Mouse (Mus musculus) lung, postnatal 0 days (tissue): ENCODE results near the gene Kcnq1.

Experiments used
- CTCF ChIP-seq: IDR thresholded peaks from 2 replicates; pipeline ENCODE4 v1.5.1; 2016; ENCODE audit warnings: antibody characterized with exemption, mild to moderate bottlenecking
- EP300 ChIP-seq: IDR thresholded peaks from 2 replicates; pipeline ENCODE4 v1.6.1; 2016; ENCODE audit warnings: antibody characterized with exemption, mild to moderate bottlenecking, control low read depth

DNA sequence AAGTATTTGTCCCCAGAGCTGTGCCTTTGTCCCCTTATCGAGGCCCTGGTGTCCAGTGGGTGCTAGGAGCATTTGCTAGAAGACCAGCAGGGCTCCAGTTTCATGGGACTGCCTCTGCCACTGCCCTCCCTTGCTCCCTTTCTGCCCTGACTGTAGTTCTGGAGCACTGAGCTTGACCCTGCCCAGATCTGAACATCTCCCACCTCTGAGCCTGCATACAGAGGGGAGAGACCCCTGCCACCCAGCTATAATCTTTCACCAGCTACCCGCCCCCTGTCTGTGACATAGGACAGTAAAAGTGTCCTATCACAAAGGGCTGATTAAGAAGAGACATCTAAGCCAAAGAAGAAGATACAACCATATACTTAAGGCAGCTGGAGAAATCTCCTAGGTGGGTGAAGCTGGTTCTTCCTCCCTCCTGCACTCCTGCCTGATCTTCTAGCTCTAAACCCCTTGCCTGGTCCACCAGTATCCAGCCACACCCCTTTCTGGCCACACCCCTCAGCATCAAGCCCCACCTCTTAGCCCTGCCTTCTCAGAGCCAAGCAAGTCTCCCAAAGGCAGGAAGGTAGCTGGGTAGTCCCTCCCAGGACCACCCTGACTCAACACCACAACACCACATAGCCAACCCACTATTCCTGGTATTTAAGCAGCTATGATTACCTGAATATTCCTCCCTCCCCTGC is 322.8 kb downstream of the Kcnq1 start:
- TF ChIP-seq CTCF = no peak
- TF ChIP-seq EP300 = no peak
